Mouse (Mus musculus): ENCODE data around the gene Nudt22. TPM values are rescaled to one million over a fixed set of nuclear protein-coding genes. Genes with fewer than 3 reads are reported as not detected.
"Not testable (repeated sequence)": the region's sequence is repeated elsewhere in the genome, so short reads cannot be mapped to it uniquely, and the experiment has no call there.

The Nudt22 gene
- polyA plus RNA-seq, 1 experiment from 2014 or later = 21.7 TPM

- H3K27ac ChIP-seq = no peak overlapping the region
- peaks cover 43% of the 10 kb centered on the region for H3K4me1 ChIP-seq
- H3K36me3 ChIP-seq = peaks cover 13% of the 10 kb centered on the region
- WGBS = 84% methylated on average over 8 of the region's 8 CpGs
- H3K4me3 ChIP-seq = no peak overlapping the region
- H3K4me2 ChIP-seq = no peak overlapping the region
- ATAC-seq (ENCODE audit: insufficient number of reproducible peaks, low FRiP score, low TSS enrichment, low read depth) = no peak
- no peaks in the 10 kb centered on the region for H3K9me3 ChIP-seq
- no peaks in the 10 kb centered on the region for H3K27me3 ChIP-seq
- no peak overlapping the region for H3K9ac ChIP-seq
Observed at GRCm38 (mm10) chr19:6994002-6994401, 1.9 kb downstream of the Nudt22 start.

- H3K4me1 ChIP-seq = peaks cover 46% of the 10 kb centered on the region
- peak overlapping the region; percentile 31; the same call in 1 of the 2 replicates for H3K9ac ChIP-seq
- H3K4me3 ChIP-seq = peak overlapping the region; percentile 59
- H3K27me3 ChIP-seq = no peaks in the 10 kb centered on the region
- H3K4me2 ChIP-seq = peak overlapping the region; percentile 95
- no peaks in the 10 kb centered on the region for H3K9me3 ChIP-seq
- 60% methylated on average over 14 of the region's 14 CpGs for WGBS
- peak overlapping the region; percentile 68; the same call in 1 of the 2 replicates for H3K27ac ChIP-seq
- ATAC-seq (ENCODE audit: insufficient number of reproducible peaks, low FRiP score, low TSS enrichment, low read depth) = no peak
- peaks cover 5% of the 10 kb centered on the region; the same call in 1 of the 2 replicates for H3K36me3 ChIP-seq
Observed at GRCm38 (mm10) chr19:6993011-6993770, 2.7 kb downstream of the Nudt22 start.

- H3K9ac ChIP-seq = peak within 1 kb of the TSS; percentile 63
- H3K4me3 ChIP-seq = peak within 1 kb of the TSS; percentile 59
- peak within 1 kb of the TSS; percentile 95 for H3K4me2 ChIP-seq
- H3K4me1 ChIP-seq = peaks cover 51% of the 10 kb centered on the region
- peak; percentile 90 for ATAC-seq (ENCODE audit: insufficient number of reproducible peaks, low FRiP score, low TSS enrichment, low read depth)
- WGBS = 1% methylated on average over 37 of the region's 37 CpGs
- no peaks in the 10 kb centered on the region for H3K36me3 ChIP-seq
- H3K9me3 ChIP-seq = no peaks in the 10 kb centered on the region
- peak within 1 kb of the TSS; percentile 68 for H3K27ac ChIP-seq
- H3K27me3 ChIP-seq = no peaks in the 10 kb centered on the region
Observed at GRCm38 (mm10) chr19:6992011-6992858, 3.7 kb downstream of the Nudt22 start, which contains the start of gene Dnajc4. Gene Dnajc4, minus strand, starts transcription at chr19:6992572.

- Histone ChIP-seq H3K4me2 (peak overlapping the region; percentile 95; the same call in 1 of the 2 replicates), H3K4me1 (peaks cover 49% of the 10 kb centered on the region)
- not testable (repeated sequence) for H3K27ac ChIP-seq; H3K36me3 ChIP-seq; ATAC-seq (ENCODE audit: insufficient number of reproducible peaks, low FRiP score, low TSS enrichment, low read depth); H3K27me3 ChIP-seq; H3K9me3 ChIP-seq; H3K4me3 ChIP-seq; H3K9ac ChIP-seq
- 90% methylated on average over 6 of the region's 6 CpGs for WGBS
Observed at GRCm38 (mm10) chr19:6991166-6991565, 4.8 kb downstream of the Nudt22 start.

- Histone ChIP-seq H3K4me3 (no peak overlapping the region), H3K36me3 (peaks cover 2% of the 10 kb centered on the region; the same call in 1 of the 2 replicates), H3K4me1 (peaks cover 53% of the 10 kb centered on the region), H3K9me3 (no peaks in the 10 kb centered on the region), H3K9ac (no peak overlapping the region), H3K4me2 (no peak overlapping the region), H3K27me3 (no peaks in the 10 kb centered on the region), H3K27ac (no peak overlapping the region)
- WGBS = 75% methylated on average over 6 of the region's 6 CpGs
- ATAC-seq (ENCODE audit: insufficient number of reproducible peaks, low FRiP score, low TSS enrichment, low read depth) = no peak
Observed at GRCm38 (mm10) chr19:6990712-6991111, 5.2 kb downstream of the Nudt22 start.

GRCm38 (mm10) chr19:6989251-6989650, 6.7 kb downstream of the Nudt22 start:
- H3K36me3 ChIP-seq = peaks cover 14% of the 10 kb centered on the region
- ATAC-seq (ENCODE audit: insufficient number of reproducible peaks, low FRiP score, low TSS enrichment, low read depth) = no peak
- peaks cover 40% of the 10 kb centered on the region for H3K4me1 ChIP-seq
- 91% methylated on average over 8 of the region's 8 CpGs for WGBS
- H3K27me3 ChIP-seq = no peaks in the 10 kb centered on the region
- no peak overlapping the region for H3K9ac ChIP-seq
- no peaks in the 10 kb centered on the region for H3K9me3 ChIP-seq
- no peak overlapping the region for H3K27ac ChIP-seq
- H3K4me2 ChIP-seq = no peak overlapping the region
- no peak overlapping the region for H3K4me3 ChIP-seq

- H3K27me3 ChIP-seq = no peaks in the 10 kb centered on the region
- H3K4me2 ChIP-seq = peak overlapping the region; percentile 83
- peak overlapping the region; percentile 90 for H3K27ac ChIP-seq
- peak overlapping the region; percentile 91 for H3K4me3 ChIP-seq
- peaks cover 33% of the 10 kb centered on the region for H3K4me1 ChIP-seq
- peak overlapping the region; percentile 93 for H3K9ac ChIP-seq
- 5% methylated on average over 8 of the region's 8 CpGs for WGBS
- H3K36me3 ChIP-seq = peaks cover 24% of the 10 kb centered on the region
- no peak for ATAC-seq (ENCODE audit: insufficient number of reproducible peaks, low FRiP score, low TSS enrichment, low read depth)
- H3K9me3 ChIP-seq = no peaks in the 10 kb centered on the region
Observed at GRCm38 (mm10) chr19:6987904-6988285, 8.0 kb downstream of the Nudt22 start.

GRCm38 (mm10) chr19:6987061-6987903, 8.6 kb downstream of the Nudt22 start, which contains the start of gene Vegfb:
Gene Vegfb, minus strand, starts transcription at chr19:6987651.
- no peaks in the 10 kb centered on the region for H3K9me3 ChIP-seq
- peak within 1 kb of the TSS; percentile 91 for H3K4me3 ChIP-seq
- under 1% methylated on average over 70 of the region's 85 CpGs for WGBS
- H3K4me2 ChIP-seq = peak within 1 kb of the TSS; percentile 83
- H3K4me1 ChIP-seq = peaks cover 30% of the 10 kb centered on the region
- no peaks in the 10 kb centered on the region for H3K27me3 ChIP-seq
- peaks cover 30% of the 10 kb centered on the region for H3K36me3 ChIP-seq
- peak; percentile 35; the same call in 1 of the 2 replicates for ATAC-seq (ENCODE audit: insufficient number of reproducible peaks, low FRiP score, low TSS enrichment, low read depth)
- peak within 1 kb of the TSS; percentile 90 for H3K27ac ChIP-seq
- peak within 1 kb of the TSS; percentile 93 for H3K9ac ChIP-seq

- Histone ChIP-seq H3K9me3 (no peaks in the 10 kb centered on the region), H3K36me3 (peaks cover 36% of the 10 kb centered on the region), H3K27ac (peak overlapping the region; percentile 90; the same call in 1 of the 2 replicates), H3K27me3 (no peaks in the 10 kb centered on the region), H3K4me3 (peak overlapping the region; percentile 91), H3K9ac (peak overlapping the region; percentile 93; the same call in 1 of the 2 replicates), H3K4me1 (peaks cover 26% of the 10 kb centered on the region), H3K4me2 (peak overlapping the region; percentile 83)
- no peak for ATAC-seq (ENCODE audit: insufficient number of reproducible peaks, low FRiP score, low TSS enrichment, low read depth)
- 76% methylated on average over 10 of the region's 10 CpGs for WGBS
Observed at GRCm38 (mm10) chr19:6985951-6986708, 9.8 kb downstream of the Nudt22 start.

- Histone ChIP-seq H3K36me3 (peaks cover 36% of the 10 kb centered on the region), H3K4me2 (no peak overlapping the region), H3K27me3 (no peaks in the 10 kb centered on the region), H3K27ac (no peak overlapping the region), H3K9ac (no peak overlapping the region), H3K4me1 (peaks cover 30% of the 10 kb centered on the region), H3K9me3 (no peaks in the 10 kb centered on the region), H3K4me3 (no peak overlapping the region)
- no peak for ATAC-seq (ENCODE audit: insufficient number of reproducible peaks, low FRiP score, low TSS enrichment, low read depth)
- WGBS = 85% methylated on average over 19 of the region's 19 CpGs
Observed at GRCm38 (mm10) chr19:6985300-6985699, 10.6 kb downstream of the Nudt22 start.

All from limb, embryonic 15.5 days (tissue).